Mouse (Mus musculus) lung, postnatal 0 days (tissue): ENCODE measurements around the gene Magi1.

Experiments used
- CTCF ChIP-seq: IDR thresholded peaks from 2 replicates; pipeline ENCODE4 v1.5.1; 2016; ENCODE audit warnings: antibody characterized with exemption, mild to moderate bottlenecking
- EP300 ChIP-seq: IDR thresholded peaks from 2 replicates; pipeline ENCODE4 v1.6.1; 2016; ENCODE audit warnings: antibody characterized with exemption, mild to moderate bottlenecking, control low read depth

GRCm38 (mm10) chr6:94020566-94020965 is 263.2 kb downstream of the Magi1 start:
- TF ChIP-seq CTCF, result no peak
- no peak for TF ChIP-seq EP300
